In genomic region chr11:117836306-117836705, GRCm38 (mm10) we compare ENCODE assay signal across 7 mouse cellular contexts. TPM values are rescaled to one million over a fixed set of nuclear protein-coding genes. Genes with fewer than 3 reads are reported as not detected.
DNase-seq lines count a peak whose midpoint lies in the region; ATAC-seq and TF ChIP-seq lines count a peak whose summit lies in the region.

No protein-coding gene starts in this region.

- H3K4me2 ChIP-seq in midbrain, embryonic 11.5 days: no peak overlapping the region; the same call in 1 of the 2 replicates
- peak overlapping the region; percentile 38 for H3K4me2 ChIP-seq in embryonic facial prominence, embryonic 15.5 days (replicated peaks)
- peak overlapping the region; percentile 38; the same call in 1 of the 2 replicates for H3K4me2 ChIP-seq in intestine, postnatal 0 days (replicated peaks; ENCODE audit: low read depth)
- H3K4me2 ChIP-seq in liver, embryonic 15.5 days: peak overlapping the region; percentile 58

- peak overlapping the region; percentile 26; the same call in 1 of the 2 replicates for H3K4me3 ChIP-seq in midbrain, embryonic 10.5 days
- H3K4me3 ChIP-seq in midbrain, embryonic 11.5 days (ENCODE audit: low read depth, low read length): no peak overlapping the region
- peak overlapping the region; percentile 16 for H3K4me3 ChIP-seq in embryonic facial prominence, embryonic 15.5 days (replicated peaks)
- no peak overlapping the region for H3K4me3 ChIP-seq in intestine, postnatal 0 days (ENCODE audit: low read depth, low read length)
- H3K4me3 ChIP-seq in liver, embryonic 15.5 days (replicated peaks): peak overlapping the region; percentile 29; the same call in 1 of the 2 replicates
- peak overlapping the region; percentile 12; the same call in 1 of the 2 replicates for H3K4me3 ChIP-seq in small intestine, adult 2 months (ENCODE audit: low read depth, low read length)

- DNase-seq in midbrain, embryonic 10.5 days (ENCODE audit: low spot score): no peak
- no peak for DNase-seq in midbrain, embryonic 11.5 days (ENCODE audit: low spot score, missing footprints)

- WGBS in midbrain, embryonic 10.5 days: 29% methylated on average over 13 of the region's 13 CpGs
- WGBS in midbrain, embryonic 11.5 days: 36% methylated on average over 13 of the region's 13 CpGs
- 25% methylated on average over 13 of the region's 13 CpGs for WGBS in embryonic facial prominence, embryonic 15.5 days
- 28% methylated on average over 13 of the region's 13 CpGs for WGBS in intestine, postnatal 0 days
- 24% methylated on average over 13 of the region's 13 CpGs for WGBS in liver, embryonic 15.5 days (ENCODE audit: insufficient replicate concordance)
- 26% methylated on average over 13 of the region's 13 CpGs for whole genome bisulfite sequencing in small intestine, adult 2 months

- H3K27me3 ChIP-seq in midbrain, embryonic 10.5 days (ENCODE audit: low read depth, poor library complexity, severe bottlenecking): no peaks in the 10 kb centered on the region
- no peaks in the 10 kb centered on the region for H3K27me3 ChIP-seq in midbrain, embryonic 11.5 days (ENCODE audit: control insufficient read depth, insufficient read depth, low read length)
- H3K27me3 ChIP-seq in embryonic facial prominence, embryonic 15.5 days: no peaks in the 10 kb centered on the region
- H3K27me3 ChIP-seq in intestine, postnatal 0 days (replicated peaks; ENCODE audit: control insufficient read depth, insufficient read depth, low read length): no peaks in the 10 kb centered on the region
- no peaks in the 10 kb centered on the region for H3K27me3 ChIP-seq in liver, embryonic 15.5 days
- no peaks in the 10 kb centered on the region for H3K27me3 ChIP-seq in small intestine, adult 2 months (ENCODE audit: control insufficient read depth, insufficient read depth, low read length)

- no peak for ATAC-seq in midbrain, embryonic 11.5 days (ENCODE audit: low FRiP score)
- no peak for ATAC-seq in embryonic facial prominence, embryonic 15.5 days (ENCODE audit: insufficient number of reproducible peaks, low FRiP score, low TSS enrichment, low read depth)
- ATAC-seq in intestine, postnatal 0 days: no peak
- no peak for ATAC-seq in liver, embryonic 15.5 days (ENCODE audit: insufficient read depth)
- ATAC-seq in inflammation-experienced regulatory T-cells, adult 6 months: no peak

- no peak for TF ChIP-seq CTCF in intestine, postnatal 0 days (IDR thresholded peaks at IDR 0.05; ENCODE audit: low read depth)
- TF ChIP-seq CTCF in small intestine, adult 2 months (IDR thresholded peaks at IDR 0.05; ENCODE audit: extremely low read depth, insufficient read length, insufficient replicate concordance, low read depth, low read length): no peak

- no peaks in the 10 kb centered on the region for H3K36me3 ChIP-seq in midbrain, embryonic 10.5 days
- H3K36me3 ChIP-seq in midbrain, embryonic 11.5 days (ENCODE audit: control insufficient read depth, insufficient read depth, low read length): no peaks in the 10 kb centered on the region
- H3K36me3 ChIP-seq in embryonic facial prominence, embryonic 15.5 days: no peaks in the 10 kb centered on the region
- H3K36me3 ChIP-seq in intestine, postnatal 0 days (ENCODE audit: control insufficient read depth, insufficient read depth): no peaks in the 10 kb centered on the region
- no peaks in the 10 kb centered on the region for H3K36me3 ChIP-seq in liver, embryonic 15.5 days (replicated peaks)
- no peaks in the 10 kb centered on the region for H3K36me3 ChIP-seq in small intestine, adult 2 months (ENCODE audit: control insufficient read depth, insufficient read depth, low read length)

- no peak overlapping the region for H3K27ac ChIP-seq in midbrain, embryonic 10.5 days (replicated peaks)
- no peak overlapping the region for H3K27ac ChIP-seq in midbrain, embryonic 11.5 days (ENCODE audit: low read depth, low read length)
- no peak overlapping the region for H3K27ac ChIP-seq in embryonic facial prominence, embryonic 15.5 days (replicated peaks)
- H3K27ac ChIP-seq in intestine, postnatal 0 days (ENCODE audit: low read depth, low read length): no peak overlapping the region
- peak overlapping the region; percentile 90 for H3K27ac ChIP-seq in liver, embryonic 15.5 days (replicated peaks)
- H3K27ac ChIP-seq in small intestine, adult 2 months (ENCODE audit: insufficient read depth, low read depth, low read length): no peak overlapping the region

- peaks cover 17% of the 10 kb centered on the region for H3K4me1 ChIP-seq in midbrain, embryonic 10.5 days
- no peaks in the 10 kb centered on the region for H3K4me1 ChIP-seq in midbrain, embryonic 11.5 days (ENCODE audit: control insufficient read depth, insufficient read depth, low read length)
- H3K4me1 ChIP-seq in embryonic facial prominence, embryonic 15.5 days: peaks cover 29% of the 10 kb centered on the region
- peaks cover 16% of the 10 kb centered on the region; the same call in 1 of the 2 replicates for H3K4me1 ChIP-seq in intestine, postnatal 0 days (replicated peaks; ENCODE audit: control insufficient read depth, insufficient read depth, low read length)
- H3K4me1 ChIP-seq in liver, embryonic 15.5 days (replicated peaks): peaks cover 96% of the 10 kb centered on the region
- peaks cover 43% of the 10 kb centered on the region for H3K4me1 ChIP-seq in small intestine, adult 2 months (ENCODE audit: control insufficient read depth, insufficient read depth, insufficient read length, low read length)

- no peaks in the 10 kb centered on the region for H3K9me3 ChIP-seq in midbrain, embryonic 10.5 days (replicated peaks)
- no peaks in the 10 kb centered on the region for H3K9me3 ChIP-seq in midbrain, embryonic 11.5 days (ENCODE audit: control insufficient read depth, low read length)
- no peaks in the 10 kb centered on the region for H3K9me3 ChIP-seq in embryonic facial prominence, embryonic 15.5 days (replicated peaks)
- H3K9me3 ChIP-seq in intestine, postnatal 0 days (ENCODE audit: control insufficient read depth): no peaks in the 10 kb centered on the region
- H3K9me3 ChIP-seq in liver, embryonic 15.5 days (replicated peaks): no peaks in the 10 kb centered on the region

- no peak for TF ChIP-seq POLR2A in small intestine, adult 2 months (IDR thresholded peaks at IDR 0.05; ENCODE audit: low read depth, low read length)

- no peak overlapping the region for H3K9ac ChIP-seq in midbrain, embryonic 11.5 days (ENCODE audit: low read length)
- H3K9ac ChIP-seq in embryonic facial prominence, embryonic 15.5 days: no peak overlapping the region
- H3K9ac ChIP-seq in intestine, postnatal 0 days (ENCODE audit: low read depth, low read length): no peak overlapping the region
- no peak overlapping the region for H3K9ac ChIP-seq in liver, embryonic 15.5 days

RNA-seq across cellular contexts. Expression of gene Tk1, which starts 10.4 kb away (rescaled TPM):
- 123 and 137 TPM in 2 replicates for polyA plus RNA-seq in midbrain, embryonic 10.5 days (2016; fragmentation: Nextera tagmentation; extraction: Ambion mirVana)
- polyA plus RNA-seq in midbrain, embryonic 11.5 days (2014; fragmentation: Nextera tagmentation; extraction: Ambion mirVana): 87.1 and 89.7 TPM in 2 replicates
- 115 and 124 TPM in 2 replicates for polyA plus RNA-seq in embryonic facial prominence, embryonic 15.5 days (2015; fragmentation: Nextera tagmentation; extraction: Ambion mirVana)
- 36.3 and 44.8 TPM in 2 replicates for polyA plus RNA-seq in intestine, postnatal 0 days (2015; fragmentation: Nextera tagmentation; extraction: Ambion mirVana)
- 136 and 138 TPM in 2 replicates for polyA plus RNA-seq in liver, embryonic 15.5 days (2015; fragmentation: Nextera tagmentation; extraction: Ambion mirVana)
- 22.8 and 52.2 TPM in 2 replicates for polyA plus RNA-seq in small intestine, adult 2 months (2012; rRNA removed)
- 100 to 1,000 TPM in 1 of 3 experiments, 10 to 100 TPM in 2; 27.3 to 126 (median 52.4) TPM for polyA plus RNA-seq in inflammation-experienced regulatory T-cells, adult 6 months (2017; shearing (Covaris generic))

RNA-seq across cellular contexts. Expression of gene Afmid, which starts 10.6 kb away (rescaled TPM):
- 3.5 TPM in 2 replicates for polyA plus RNA-seq in midbrain, embryonic 10.5 days (2016; fragmentation: Nextera tagmentation; extraction: Ambion mirVana)
- 2.8 and 3.9 TPM in 2 replicates for polyA plus RNA-seq in midbrain, embryonic 11.5 days (2014; fragmentation: Nextera tagmentation; extraction: Ambion mirVana)
- polyA plus RNA-seq in embryonic facial prominence, embryonic 15.5 days (2015; fragmentation: Nextera tagmentation; extraction: Ambion mirVana): 5.3 and 5.8 TPM in 2 replicates
- 7.0 and 9.2 TPM in 2 replicates for polyA plus RNA-seq in intestine, postnatal 0 days (2015; fragmentation: Nextera tagmentation; extraction: Ambion mirVana)
- polyA plus RNA-seq in liver, embryonic 15.5 days (2015; fragmentation: Nextera tagmentation; extraction: Ambion mirVana): 11.8 and 12.0 TPM in 2 replicates
- polyA plus RNA-seq in small intestine, adult 2 months (2012; rRNA removed): 4.3 and 11.1 TPM in 2 replicates
- polyA plus RNA-seq in inflammation-experienced regulatory T-cells, adult 6 months (2017; shearing (Covaris generic)): 10 to 100 TPM; 32.7 to 39.5 (median 35.4) TPM

RNA-seq across cellular contexts. Expression of gene Birc5, which starts 12.7 kb away (rescaled TPM):
- polyA plus RNA-seq in midbrain, embryonic 10.5 days (2016; fragmentation: Nextera tagmentation; extraction: Ambion mirVana): 373 and 413 TPM in 2 replicates
- 346 and 363 TPM in 2 replicates for polyA plus RNA-seq in midbrain, embryonic 11.5 days (2014; fragmentation: Nextera tagmentation; extraction: Ambion mirVana)
- polyA plus RNA-seq in embryonic facial prominence, embryonic 15.5 days (2015; fragmentation: Nextera tagmentation; extraction: Ambion mirVana): 225 and 239 TPM in 2 replicates
- polyA plus RNA-seq in intestine, postnatal 0 days (2015; fragmentation: Nextera tagmentation; extraction: Ambion mirVana): 84.0 and 86.0 TPM in 2 replicates
- polyA plus RNA-seq in liver, embryonic 15.5 days (2015; fragmentation: Nextera tagmentation; extraction: Ambion mirVana): 306 and 347 TPM in 2 replicates
- 4.3 and 9.5 TPM in 2 replicates for polyA plus RNA-seq in small intestine, adult 2 months (2012; rRNA removed)
- polyA plus RNA-seq in inflammation-experienced regulatory T-cells, adult 6 months (2017; shearing (Covaris generic)): 100 to 1,000 TPM in 1 of 3 experiments, 10 to 100 TPM in 2; 16.8 to 256 (median 23.6) TPM

RNA-seq across cellular contexts. Expression of gene Tmem235, which starts 24.2 kb away (rescaled TPM):
- not detected in 2 replicates for polyA plus RNA-seq in midbrain, embryonic 10.5 days (2016; fragmentation: Nextera tagmentation; extraction: Ambion mirVana)
- polyA plus RNA-seq in midbrain, embryonic 11.5 days (2014; fragmentation: Nextera tagmentation; extraction: Ambion mirVana): not detected in 2 replicates
- not detected in 2 replicates for polyA plus RNA-seq in embryonic facial prominence, embryonic 15.5 days (2015; fragmentation: Nextera tagmentation; extraction: Ambion mirVana)
- not detected in 2 replicates for polyA plus RNA-seq in intestine, postnatal 0 days (2015; fragmentation: Nextera tagmentation; extraction: Ambion mirVana)
- not detected in 2 replicates for polyA plus RNA-seq in liver, embryonic 15.5 days (2015; fragmentation: Nextera tagmentation; extraction: Ambion mirVana)
- 0.11 TPM in 1 of 2 replicates, not detected in the other for polyA plus RNA-seq in small intestine, adult 2 months (2012; rRNA removed)
- polyA plus RNA-seq in inflammation-experienced regulatory T-cells, adult 6 months (2017; shearing (Covaris generic)): not detected

RNA-seq across cellular contexts. Expression of gene Gm20708, which starts 26.8 kb away (rescaled TPM):
- 0.14 and 0.58 TPM in 2 replicates for polyA plus RNA-seq in midbrain, embryonic 10.5 days (2016; fragmentation: Nextera tagmentation; extraction: Ambion mirVana)
- 0.15 and 0.20 TPM in 2 replicates for polyA plus RNA-seq in midbrain, embryonic 11.5 days (2014; fragmentation: Nextera tagmentation; extraction: Ambion mirVana)
- polyA plus RNA-seq in embryonic facial prominence, embryonic 15.5 days (2015; fragmentation: Nextera tagmentation; extraction: Ambion mirVana): 0.60 and 0.76 TPM in 2 replicates
- 0.29 and 0.37 TPM in 2 replicates for polyA plus RNA-seq in intestine, postnatal 0 days (2015; fragmentation: Nextera tagmentation; extraction: Ambion mirVana)
- 0.28 and 0.45 TPM in 2 replicates for polyA plus RNA-seq in liver, embryonic 15.5 days (2015; fragmentation: Nextera tagmentation; extraction: Ambion mirVana)
- 0.06 TPM in 1 of 2 replicates, not detected in the other for polyA plus RNA-seq in small intestine, adult 2 months (2012; rRNA removed)
- polyA plus RNA-seq in inflammation-experienced regulatory T-cells, adult 6 months (2017; shearing (Covaris generic)): 1 to 10 TPM; 3.1 to 5.0 (median 4.9) TPM

Comparison
In these comparisons a context has a peak if more than half of its experiments do, and no peak if none do; other contexts are left out.
1. H3K4me3 ChIP-seq: peak in midbrain, embryonic 10.5 days (single experiment), embryonic facial prominence, embryonic 15.5 days (single experiment), liver, embryonic 15.5 days (single experiment) and small intestine, adult 2 months (single experiment); none in midbrain, embryonic 11.5 days (single experiment) and intestine, postnatal 0 days (single experiment).